Mouse (Mus musculus) neural tube, embryonic 12.5 days (tissue): ENCODE measurements around the gene Elk4. TPM values are rescaled to one million over a fixed set of nuclear protein-coding genes. Genes with fewer than 3 reads are reported as not detected.

ENCODE experiments used
- ATAC-seq: fragments of 200-750 bp; cut with Nextera tagmentation; 2 replicates; pipeline ENCODE4 v1.8.0; 2017; ENCODE audit warnings: low read depth, mild to moderate bottlenecking, moderate TSS enrichment, moderate library complexity; ENCODE audit not compliant: low FRiP score
- H3K27ac ChIP-seq: fragments of 300-500 bp; sonication (generic); 2 replicates; pipeline ENCODE4 v1.5.1; 2016
- H3K27me3 ChIP-seq: fragments of 300-500 bp; sonication (generic); replicated peaks from 2 replicates; pipeline ENCODE4 v1.6.1; 2016; ENCODE audit warnings: mild to moderate bottlenecking
- H3K36me3 ChIP-seq: fragments of 300-500 bp; sonication (generic); 2 replicates; pipeline ENCODE4 v1.6.1; 2016; ENCODE audit warnings: mild to moderate bottlenecking
- H3K4me1 ChIP-seq: fragments of 300-500 bp; sonication (generic); 2 replicates; pipeline ENCODE4 v1.6.1; 2016
- H3K4me2 ChIP-seq: fragments of 300-500 bp; sonication (generic); replicated peaks from 2 replicates; pipeline ENCODE4 v1.6.1; 2016; ENCODE audit warnings: mild to moderate bottlenecking
- H3K4me3 ChIP-seq: fragments of 300-500 bp; sonication (generic); 2 replicates; pipeline ENCODE4 v1.5.1; 2016
- H3K9ac ChIP-seq: fragments of 300-500 bp; sonication (generic); 2 replicates; pipeline ENCODE4 v1.6.1; 2016; ENCODE audit warnings: mild to moderate bottlenecking
- H3K9me3 ChIP-seq: fragments of 300-500 bp; sonication (generic); 2 replicates; pipeline ENCODE4 v1.6.1; 2016; ENCODE audit warnings: mild to moderate bottlenecking
- WGBS: fragments of 180-500 bp; shearing (Covaris S2); methylation state at CpG from one replicate; pipeline ENCODE4 v1.1.7; 2016; 5-methylcytosine and 5-hydroxymethylcytosine counted together
- polyA plus RNA-seq: library from polyadenylated mRNA; unstranded; fragments of >200 nt; fragmentation: Nextera tagmentation; extraction: Ambion mirVana; gene quantifications from 2 replicates; pipeline ENCODE4 v1.2.1, GENCODE M21; 2016

Gene Elk4
- polyA plus RNA-seq, 1 experiment from 2014 or later = 16.1 TPM

DNA sequence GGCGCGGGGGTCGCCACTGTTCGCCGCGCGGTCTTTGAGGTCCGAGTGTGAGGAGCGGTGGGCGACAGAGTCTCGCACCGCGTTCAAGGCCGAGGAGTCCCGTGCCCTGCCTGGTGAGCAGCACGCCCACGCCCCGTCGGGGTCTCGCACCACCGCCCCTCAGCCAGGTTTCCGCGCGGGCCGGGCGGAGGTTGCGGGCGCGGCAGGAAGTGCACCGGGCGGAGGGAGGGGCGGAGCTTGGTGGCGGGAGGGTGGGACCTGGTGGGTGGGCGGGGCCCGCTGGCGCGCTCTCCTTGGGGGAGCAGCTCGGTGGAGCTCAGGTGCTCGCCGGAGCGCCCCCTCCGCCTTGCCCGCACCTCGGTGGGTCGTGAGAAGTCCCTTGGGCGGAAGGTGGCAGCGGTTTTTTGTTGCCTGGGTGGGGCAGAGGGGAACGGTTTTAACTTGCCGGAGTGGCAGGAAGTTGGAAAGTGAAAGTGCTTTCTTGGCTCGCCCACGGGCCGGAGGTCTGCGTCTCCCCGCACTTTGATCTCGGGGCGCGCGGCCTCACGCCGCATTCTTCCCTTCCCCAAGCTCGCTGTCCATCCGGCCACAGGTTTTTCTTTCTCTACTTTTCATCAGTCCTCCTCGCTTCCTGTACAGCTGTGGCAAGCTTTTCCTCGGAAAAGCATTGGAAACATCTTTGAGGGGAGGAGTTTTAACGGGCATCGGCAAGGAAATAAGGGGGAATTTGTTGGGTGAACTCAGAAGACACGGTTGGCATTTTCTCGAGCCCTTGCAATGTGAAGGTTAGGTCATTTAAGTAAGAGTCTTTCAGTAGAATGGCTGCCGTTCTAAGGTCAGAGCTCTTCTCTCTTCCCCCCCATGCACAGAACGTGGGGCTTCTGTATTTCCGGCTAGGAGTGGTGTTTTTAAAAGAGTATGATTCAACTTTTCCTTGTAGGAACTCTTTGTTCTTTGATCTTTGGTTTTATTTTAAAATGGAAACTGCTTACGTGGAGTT lies 721 bp downstream of the Elk4 start:
- 1% methylated on average over 67 of the region's 72 CpGs for WGBS
- ATAC-seq = peak; percentile 91

DNA sequence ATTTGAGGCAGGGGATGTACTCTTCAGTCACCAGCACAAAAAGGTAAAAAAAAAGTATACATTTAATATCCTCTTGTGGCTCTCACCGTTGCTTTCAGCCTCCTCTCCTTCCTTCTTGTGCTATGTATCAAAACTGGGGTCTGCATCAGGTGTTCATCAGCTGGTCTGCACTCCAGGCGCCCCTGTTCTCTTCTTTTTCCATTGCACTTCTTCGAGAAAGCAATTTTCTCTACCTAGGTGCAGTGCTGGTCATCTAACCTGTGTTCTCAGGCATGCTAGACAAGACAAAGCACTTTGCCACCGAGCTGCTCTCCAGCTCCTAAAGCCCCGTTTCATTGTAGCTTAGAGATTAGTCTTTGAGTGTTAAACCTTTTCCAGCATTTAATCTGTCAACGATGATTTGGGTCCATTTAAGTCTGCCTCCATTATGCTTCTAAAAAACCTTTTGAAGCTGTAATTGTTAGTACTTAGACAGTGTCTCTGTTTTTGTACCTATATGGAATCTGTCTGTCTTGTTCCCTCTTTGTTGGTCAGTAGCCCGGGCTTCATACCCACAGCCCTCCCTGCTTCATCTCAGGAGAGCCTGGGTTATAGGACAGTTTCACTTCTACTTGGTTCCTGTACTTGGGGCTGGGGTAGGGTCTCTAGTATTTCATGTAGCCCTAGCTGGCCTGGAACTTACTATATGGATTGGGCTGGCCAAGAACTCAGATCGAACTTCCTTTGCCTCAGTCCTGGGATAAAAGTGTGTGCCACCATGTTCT lies 1.7 kb downstream of the Elk4 start:
- WGBS = 64% methylated on average over 8 of the region's 8 CpGs
- ATAC-seq = no peak
- H3K4me3 ChIP-seq = peak overlapping the region; percentile 83; the same call in 1 of the 2 replicates
- H3K36me3 ChIP-seq = no peaks in the 10 kb centered on the region
- no peak overlapping the region for H3K27ac ChIP-seq
- peak overlapping the region; percentile 72 for H3K4me2 ChIP-seq
- no peaks in the 10 kb centered on the region for H3K9me3 ChIP-seq
- H3K9ac ChIP-seq = no peak overlapping the region
- peaks cover 10% of the 10 kb centered on the region for H3K4me1 ChIP-seq
- H3K27me3 ChIP-seq = no peaks in the 10 kb centered on the region

More for the DNA sequence above, 721 bp downstream of the Elk4 start:
- H3K27ac ChIP-seq = peak overlapping the region; percentile 95
- H3K27me3 ChIP-seq = no peaks in the 10 kb centered on the region
- peak overlapping the region; percentile 83 for H3K4me3 ChIP-seq
- no peaks in the 10 kb centered on the region for H3K9me3 ChIP-seq
- peak overlapping the region; percentile 72 for H3K4me2 ChIP-seq
- no peaks in the 10 kb centered on the region for H3K36me3 ChIP-seq
- H3K9ac ChIP-seq = peak overlapping the region; percentile 91
- peaks cover 10% of the 10 kb centered on the region for H3K4me1 ChIP-seq

DNA sequence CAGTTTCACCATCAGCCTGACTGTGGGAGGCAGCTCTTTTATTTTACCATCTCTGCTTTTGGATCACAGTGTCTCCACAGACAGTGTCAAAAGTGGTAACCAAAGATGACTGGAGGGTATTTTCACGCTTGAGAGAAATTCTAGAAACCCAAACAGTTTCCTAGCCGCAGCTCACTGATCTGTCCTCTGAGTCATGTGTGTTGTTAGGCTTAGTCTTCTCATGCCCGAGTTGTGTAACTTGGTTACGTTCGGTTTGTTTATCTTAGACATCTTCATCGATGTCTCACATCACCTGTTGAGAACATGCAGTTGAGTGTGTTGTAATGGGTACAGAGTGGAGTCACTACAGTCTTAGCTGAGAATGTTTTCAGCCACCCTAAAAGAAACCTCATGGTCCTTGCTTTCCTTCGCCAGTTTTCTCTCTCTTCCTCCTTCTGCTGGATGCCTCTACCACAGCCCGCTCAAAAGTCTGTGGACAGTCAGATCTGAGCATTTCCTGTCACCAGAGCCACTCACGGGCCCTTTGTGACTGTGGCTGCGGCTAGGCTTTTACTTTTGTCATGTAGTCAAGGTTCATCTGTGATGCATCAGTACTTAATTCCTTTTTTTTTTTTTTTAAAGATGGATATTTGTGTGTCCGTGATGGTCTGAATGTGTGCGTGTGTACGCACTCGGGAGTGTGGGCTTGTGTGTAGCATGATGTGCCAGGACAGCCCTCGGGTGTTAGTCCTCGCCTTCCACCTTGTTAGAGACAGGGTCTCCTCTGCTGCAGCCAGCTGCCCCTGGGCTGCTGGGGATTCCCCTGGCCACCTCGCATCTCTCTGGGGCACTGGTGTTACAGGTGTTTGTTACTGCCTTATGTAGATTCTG lies 3.5 kb downstream of the Elk4 start:
- 93% methylated on average over 17 of the region's 17 CpGs for WGBS
- no peaks in the 10 kb centered on the region for H3K27me3 ChIP-seq
- no peak overlapping the region for H3K9ac ChIP-seq
- ATAC-seq = no peak
- peaks cover 10% of the 10 kb centered on the region for H3K4me1 ChIP-seq
- no peak overlapping the region for H3K4me2 ChIP-seq
- peaks cover 11% of the 10 kb centered on the region for H3K36me3 ChIP-seq
- H3K27ac ChIP-seq = no peak overlapping the region
- H3K4me3 ChIP-seq = no peak overlapping the region
- no peaks in the 10 kb centered on the region for H3K9me3 ChIP-seq

DNA sequence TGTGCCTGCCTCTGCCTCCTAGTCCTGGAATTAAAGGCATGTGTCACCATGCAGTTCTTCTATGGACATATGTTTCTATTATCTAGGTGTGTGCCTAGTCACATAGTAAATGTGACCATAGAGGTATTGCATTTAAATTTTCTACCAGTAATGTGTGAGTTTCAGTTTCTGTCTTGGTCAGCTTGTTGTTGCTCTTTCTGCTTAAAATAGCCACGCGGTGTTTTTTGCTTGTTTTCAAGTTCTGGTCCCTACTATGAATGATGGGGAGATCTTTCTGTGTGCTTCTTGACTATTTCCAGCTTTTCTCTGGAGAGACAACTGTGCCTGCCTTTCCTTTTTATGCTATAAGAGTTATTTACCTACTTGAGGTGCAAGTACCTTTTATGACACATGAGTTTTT lies 4.4 kb downstream of the Elk4 start:
- Histone ChIP-seq H3K4me1 (peaks cover 7% of the 10 kb centered on the region), H3K4me2 (no peak overlapping the region), H3K27ac (no peak overlapping the region), H3K9me3 (no peaks in the 10 kb centered on the region), H3K27me3 (no peaks in the 10 kb centered on the region), H3K9ac (no peak overlapping the region), H3K36me3 (peaks cover 15% of the 10 kb centered on the region), H3K4me3 (no peak overlapping the region)
- no peak for ATAC-seq
- 88% methylated on average over 2 of the region's 2 CpGs for WGBS

DNA sequence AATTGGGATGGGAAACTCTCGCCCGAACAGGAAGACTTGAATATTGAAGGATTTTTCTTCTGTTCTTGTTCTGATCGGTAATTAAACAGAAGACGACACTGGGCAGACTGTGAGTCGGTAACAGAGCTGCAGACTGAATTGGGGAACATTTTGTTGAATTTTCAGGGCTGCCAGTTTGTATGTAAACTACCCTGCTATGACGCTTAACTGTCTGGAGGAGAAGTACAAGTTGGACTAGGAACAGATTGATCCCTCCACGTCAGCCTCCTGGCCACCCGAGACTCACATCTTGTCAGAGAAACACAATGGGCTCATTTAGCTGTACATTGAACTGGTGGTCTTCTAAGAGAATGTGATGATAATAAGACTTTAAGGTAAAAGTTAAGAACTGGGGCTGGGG lies 5.5 kb downstream of the Elk4 start:
- H3K4me2 ChIP-seq = no peak overlapping the region
- ATAC-seq = no peak
- no peak overlapping the region for H3K9ac ChIP-seq
- no peak overlapping the region for H3K4me3 ChIP-seq
- H3K9me3 ChIP-seq = no peaks in the 10 kb centered on the region
- H3K36me3 ChIP-seq = peaks cover 19% of the 10 kb centered on the region
- no peak overlapping the region for H3K27ac ChIP-seq
- H3K27me3 ChIP-seq = no peaks in the 10 kb centered on the region
- peaks cover 7% of the 10 kb centered on the region for H3K4me1 ChIP-seq
- WGBS = 90% methylated on average over 8 of the region's 8 CpGs

DNA sequence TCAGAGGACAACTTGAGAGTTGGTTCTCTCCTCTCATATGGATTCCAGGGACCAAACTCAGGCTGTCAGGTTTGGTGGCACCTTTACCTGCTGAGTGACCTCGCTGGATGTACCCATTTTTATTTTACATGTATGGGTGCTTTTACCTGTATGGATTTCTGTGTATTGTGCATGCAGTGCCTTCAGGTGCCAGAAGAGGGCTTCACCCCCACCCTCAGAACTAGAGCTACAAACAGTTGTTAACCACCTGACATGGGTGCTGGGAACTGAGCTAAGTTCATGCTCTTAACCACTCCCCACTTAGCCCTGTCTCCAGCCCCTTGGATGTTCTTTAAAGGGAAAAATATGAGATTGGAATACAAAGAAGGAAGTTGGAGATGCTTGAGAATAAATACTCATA lies 7.4 kb downstream of the Elk4 start:
- no peak overlapping the region for H3K27ac ChIP-seq
- no peak for ATAC-seq
- no peak overlapping the region for H3K4me2 ChIP-seq
- no peaks in the 10 kb centered on the region for H3K4me1 ChIP-seq
- no peaks in the 10 kb centered on the region for H3K9me3 ChIP-seq
- no peaks in the 10 kb centered on the region for H3K27me3 ChIP-seq
- peaks cover 37% of the 10 kb centered on the region for H3K36me3 ChIP-seq
- 95% methylated on average over 1 of the region's 1 CpGs for WGBS
- H3K9ac ChIP-seq = no peak overlapping the region
- H3K4me3 ChIP-seq = no peak overlapping the region

DNA sequence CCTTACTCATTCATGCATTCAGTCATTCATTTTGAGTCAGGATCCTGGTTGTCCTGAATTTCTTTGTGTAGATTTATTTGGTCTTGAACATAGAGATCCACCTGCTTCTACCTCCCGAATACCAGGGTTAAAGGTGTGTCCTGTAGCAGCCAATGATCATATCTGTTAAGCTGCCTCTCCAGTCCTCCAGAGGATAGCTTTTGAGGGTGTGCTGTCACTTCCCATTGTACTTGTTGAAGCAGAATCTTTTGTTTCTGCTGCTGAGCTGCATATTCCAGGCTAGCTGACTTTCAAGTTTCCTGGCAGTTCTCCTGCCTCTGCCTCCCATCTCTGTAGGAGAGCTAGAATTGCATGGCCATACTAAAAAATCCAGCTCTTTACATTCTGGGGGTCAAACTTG lies 9.3 kb downstream of the Elk4 start:
- no peak for ATAC-seq
- no peak overlapping the region for H3K27ac ChIP-seq
- WGBS = 96% methylated on average over 1 of the region's 1 CpGs

DNA sequence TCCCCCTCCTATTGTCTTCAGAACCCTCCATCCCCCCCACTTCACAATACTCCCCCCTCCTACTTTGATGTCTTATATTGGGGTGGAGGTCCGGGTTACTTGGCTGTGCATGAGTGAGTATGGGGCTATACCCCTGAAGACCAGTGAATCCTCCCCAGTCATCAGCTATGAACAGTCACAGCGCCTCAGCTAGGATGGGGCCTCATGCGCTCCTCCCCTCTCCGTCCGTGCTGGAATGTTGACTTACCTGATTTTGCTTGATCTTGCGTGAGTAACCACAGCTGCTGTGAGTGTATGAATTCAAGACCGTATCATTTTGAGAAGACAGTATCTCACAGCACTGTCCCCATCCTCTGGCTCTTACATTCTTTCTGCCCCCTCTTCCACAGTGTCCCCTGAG lies 12.5 kb downstream of the Elk4 start:
- Histone ChIP-seq H3K27ac (no peak overlapping the region), H3K4me2 (no peak overlapping the region), H3K9ac (no peak overlapping the region), H3K9me3 (no peaks in the 10 kb centered on the region), H3K4me3 (no peak overlapping the region), H3K36me3 (peaks cover 74% of the 10 kb centered on the region), H3K27me3 (no peaks in the 10 kb centered on the region), H3K4me1 (no peaks in the 10 kb centered on the region)
- WGBS = 95% methylated on average over 7 of the region's 7 CpGs
- no peak for ATAC-seq

More for the DNA sequence above, 9.3 kb downstream of the Elk4 start:
- Histone ChIP-seq H3K4me2 (no peak overlapping the region), H3K4me3 (no peak overlapping the region), H3K9me3 (no peaks in the 10 kb centered on the region), H3K9ac (no peak overlapping the region), H3K36me3 (peaks cover 50% of the 10 kb centered on the region), H3K4me1 (no peaks in the 10 kb centered on the region), H3K27me3 (no peaks in the 10 kb centered on the region)

DNA sequence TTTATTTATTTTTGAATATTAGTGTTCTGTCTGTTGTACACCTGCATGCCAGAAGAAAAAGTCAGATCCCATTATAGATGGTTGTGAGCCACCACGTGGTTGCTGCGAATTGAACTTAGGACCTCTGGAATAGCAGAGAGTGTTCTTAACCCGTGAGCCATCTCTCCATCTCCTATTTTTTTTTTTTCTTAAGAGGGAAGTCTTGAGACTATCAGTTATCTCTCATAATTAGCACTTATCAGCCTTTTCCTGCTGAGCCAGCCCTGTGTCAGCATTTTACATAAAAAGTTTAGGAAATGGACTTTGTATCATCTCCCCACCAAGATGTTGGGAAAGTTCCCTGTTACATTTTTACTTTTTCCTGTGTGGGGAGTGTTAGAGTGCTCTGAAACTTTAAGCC lies 14.7 kb downstream of the Elk4 start:
- WGBS = 92% methylated on average over 3 of the region's 3 CpGs
- H3K27me3 ChIP-seq = no peaks in the 10 kb centered on the region

DNA sequence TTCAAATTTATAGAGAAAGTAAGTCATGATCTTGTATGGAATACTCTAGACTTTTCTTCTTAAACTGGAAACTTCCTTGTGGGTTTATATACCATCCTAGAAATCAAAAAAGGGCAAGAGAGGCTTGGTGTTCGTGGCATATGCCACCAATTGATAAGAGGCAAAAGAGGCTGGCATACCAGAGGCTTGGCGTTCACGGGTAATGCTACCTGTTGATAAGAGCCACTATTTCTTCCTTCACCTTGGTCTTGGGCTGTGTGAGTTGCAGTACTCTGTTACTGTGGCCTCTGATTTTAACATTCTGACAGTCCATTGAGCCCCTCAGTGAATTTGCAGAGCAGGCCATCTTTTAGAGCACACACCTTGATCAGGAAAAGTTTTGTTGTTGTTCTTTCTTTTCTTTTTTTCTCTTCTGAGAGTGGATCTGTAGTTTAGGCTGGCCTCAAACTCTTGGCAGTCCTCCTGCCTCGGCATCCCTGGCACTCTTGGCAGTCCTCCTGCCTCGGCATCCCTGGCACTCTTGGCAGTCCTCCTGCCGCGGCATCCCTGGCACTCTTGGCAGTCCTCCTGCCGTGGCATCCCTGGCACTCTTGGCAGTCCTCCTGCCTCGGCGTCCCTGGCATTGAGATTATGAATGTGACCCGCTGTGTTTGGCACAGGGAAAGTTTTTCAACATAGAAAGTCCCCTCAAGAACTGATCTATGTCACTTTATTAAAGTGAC lies 19.7 kb downstream of the Elk4 start:
- Histone ChIP-seq H3K27ac (no peak overlapping the region), H3K27me3 (no peaks in the 10 kb centered on the region), H3K4me3 (no peak overlapping the region), H3K36me3 (peaks cover 58% of the 10 kb centered on the region), H3K9me3 (no peaks in the 10 kb centered on the region), H3K4me1 (no peaks in the 10 kb centered on the region), H3K4me2 (no peak overlapping the region), H3K9ac (no peak overlapping the region)
- ATAC-seq = no peak
- 96% methylated on average over 11 of the region's 11 CpGs for WGBS

More for the DNA sequence above, 14.7 kb downstream of the Elk4 start:
- no peaks in the 10 kb centered on the region for H3K4me1 ChIP-seq
- no peak overlapping the region for H3K27ac ChIP-seq
- H3K36me3 ChIP-seq = peaks cover 70% of the 10 kb centered on the region
- H3K4me2 ChIP-seq = no peak overlapping the region
- no peaks in the 10 kb centered on the region for H3K9me3 ChIP-seq
- H3K4me3 ChIP-seq = no peak overlapping the region
- no peak overlapping the region for H3K9ac ChIP-seq
- no peak for ATAC-seq

DNA sequence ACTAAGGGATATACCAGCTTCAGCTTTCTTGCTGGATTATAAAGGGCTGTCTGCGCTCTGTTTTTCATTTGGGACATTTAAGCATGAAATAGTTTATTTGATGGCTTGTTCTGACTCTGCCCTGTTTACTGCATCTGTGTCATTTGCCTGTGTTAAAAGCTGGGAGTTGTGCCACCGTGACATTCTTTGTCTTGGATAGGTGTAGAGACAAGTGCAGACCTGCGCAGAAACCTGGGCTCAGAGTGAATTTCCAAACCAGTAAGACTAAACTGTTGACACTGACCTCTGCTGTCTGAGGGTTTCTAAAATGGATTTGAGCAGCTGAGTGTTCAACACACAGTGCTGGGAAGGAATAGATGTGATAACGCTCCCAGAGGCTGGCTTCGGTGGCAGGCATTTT lies 20.6 kb downstream of the Elk4 start:
- H3K27me3 ChIP-seq = no peaks in the 10 kb centered on the region
- H3K9me3 ChIP-seq = no peaks in the 10 kb centered on the region
- H3K9ac ChIP-seq = no peak overlapping the region
- H3K4me2 ChIP-seq = no peak overlapping the region
- ATAC-seq = no peak
- peaks cover 55% of the 10 kb centered on the region for H3K36me3 ChIP-seq
- no peak overlapping the region for H3K4me3 ChIP-seq
- no peak overlapping the region for H3K27ac ChIP-seq
- H3K4me1 ChIP-seq = no peaks in the 10 kb centered on the region
- 95% methylated on average over 5 of the region's 5 CpGs for WGBS
